Mouse (Mus musculus): ENCODE data around the gene Cep44. TPM values are rescaled to one million over a fixed set of nuclear protein-coding genes. Genes with fewer than 3 reads are reported as not detected.

The Cep44 gene
- 10 to 100 TPM; 20.7 to 23.0 TPM for polyA plus RNA-seq (2017; shearing (Covaris generic))

GRCm38 (mm10) chr8:56550558-56551360, at the start of gene Cep44, which contains the start of gene Fbxo8:
Gene Cep44, minus strand, starts transcription at chr8:56551047.
Gene Fbxo8, plus strand, starts transcription at chr8:56551090.
- peak; percentile 55 for ATAC-seq

GRCm38 (mm10) chr8:56591502-56591901, 40.7 kb upstream of the Cep44 start:
- ATAC-seq, result no peak

GRCm38 (mm10) chr8:56591084-56591483, 40.2 kb upstream of the Cep44 start:
- ATAC-seq, result no peak

- no peak for ATAC-seq
Measured at GRCm38 (mm10) chr8:56589004-56589403, 38.2 kb upstream of the Cep44 start.

GRCm38 (mm10) chr8:56582841-56583240, 32.0 kb upstream of the Cep44 start:
- no peak for ATAC-seq

GRCm38 (mm10) chr8:56580918-56581317, 30.1 kb upstream of the Cep44 start:
- no peak for ATAC-seq

GRCm38 (mm10) chr8:56566856-56567255, 16.0 kb upstream of the Cep44 start:
- ATAC-seq, result no peak

GRCm38 (mm10) chr8:56564399-56565047, 13.7 kb upstream of the Cep44 start:
- no peak for ATAC-seq

- no peak for ATAC-seq
Measured at GRCm38 (mm10) chr8:56552551-56553103, 1.8 kb upstream of the Cep44 start.

- ATAC-seq, result no peak
Measured at GRCm38 (mm10) chr8:56552045-56552444, 1.2 kb upstream of the Cep44 start.

GRCm38 (mm10) chr8:56551361-56551852, 560 bp upstream of the Cep44 start:
- ATAC-seq, result peak; percentile 96

GRCm38 (mm10) chr8:56547866-56548265, 3.0 kb downstream of the Cep44 start:
- no peak for ATAC-seq

GRCm38 (mm10) chr8:56540706-56541105, 10.1 kb downstream of the Cep44 start:
- ATAC-seq, result no peak

- peak; percentile 73 for ATAC-seq
Measured at GRCm38 (mm10) chr8:56530359-56530758, 20.5 kb downstream of the Cep44 start.

GRCm38 (mm10) chr8:56528869-56529268, 22.0 kb downstream of the Cep44 start:
- ATAC-seq, result no peak

- ATAC-seq, result no peak
Measured at GRCm38 (mm10) chr8:56521051-56521450, 29.8 kb downstream of the Cep44 start.

GRCm38 (mm10) chr8:56520249-56520648, 30.6 kb downstream of the Cep44 start:
- no peak for ATAC-seq

GRCm38 (mm10) chr8:56518848-56519247, 32.0 kb downstream of the Cep44 start:
- ATAC-seq, result no peak

GRCm38 (mm10) chr8:56508952-56509479, 41.8 kb downstream of the Cep44 start:
- ATAC-seq, result no peak

GRCm38 (mm10) chr8:56508318-56508951, 42.4 kb downstream of the Cep44 start:
- no peak for ATAC-seq

- ATAC-seq, result no peak
Measured at GRCm38 (mm10) chr8:56501911-56502310, 48.9 kb downstream of the Cep44 start.

GRCm38 (mm10) chr8:56489496-56489895, 61.4 kb downstream of the Cep44 start:
- no peak for ATAC-seq

- ATAC-seq, result no peak
Measured at GRCm38 (mm10) chr8:56486006-56486405, 64.8 kb downstream of the Cep44 start.

Data from activated CD4-positive, CD25-positive, alpha-beta regulatory T cell, adult 4 months (primary cell).